Mouse (Mus musculus) Patski (cell line): ENCODE data around the gene Gm3448. TPM values are rescaled to one million over a fixed set of nuclear protein-coding genes. Genes with fewer than 3 reads are reported as not detected.
"Not testable (repeated sequence)": the region's sequence is repeated elsewhere in the genome, so short reads cannot be mapped to it uniquely, and the experiment has no call there.

Experiments
- ATAC-seq: fragments of 100-300 bp; one replicate; pipeline ENCODE4 v1.8.0; 2021
- CTCF ChIA-PET: fragments of 350-600 bp; sonication (Branson Sonifier 250); formaldehyde crosslinking; loops from one replicate; lab custom pipeline; 2022; ENCODE audit warnings: inconsistent platforms; lab: Charles Lee
- POLR2A ChIA-PET: fragments of 350-600 bp; sonication (Branson Sonifier 250); formaldehyde crosslinking; loops from one replicate; lab custom pipeline; 2022; ENCODE audit warnings: antibody characterized with exemption, inconsistent platforms; lab: Charles Lee
- DNase-seq: peaks from one replicate; pipeline ENCODE4 v3.0.0-alpha.2; 2011; ENCODE audit warnings: low read depth, low spot score
- H3K27me3 ChIP-seq: fragments of 371-371 bp; one replicate; pipeline ENCODE4 v1.5.1; 2021
- CTCF ChIP-seq: fragments of 100-300 bp; IDR thresholded peaks from one replicate; pipeline ENCODE4 v1.5.1; 2021
- in situ Hi-C: fragments of 300-500 bp; cut with MboI; formaldehyde crosslinking; loops from 3 replicates; pipeline ENCODE4 v1.11.1; 2018; ENCODE audit warnings: low pct_unique_long_range_greater_than_20kb, mixed read lengths
- polyA plus RNA-seq: library from polyadenylated mRNA; unstranded; gene quantifications from one replicate; pipeline ENCODE4 v1.2.3, GENCODE M21; 2021

Gm3448 gene
- polyA plus RNA-seq, 1 experiment from 2014 or later: 1.5 TPM

GRCm38 (mm10) chr17:15066911-15067310 lies 25.6 kb upstream of the Gm3448 start:
- in situ Hi-C loops: loop anchor here (25.0 kb wide), 2 partner anchors 320 to 645 kb away; partner anchors contain the start of genes Chd1, Dll1 and Fam120b
- POLR2A ChIA-PET: interaction anchor here (0.6 to 1.9 kb wide), 2 partner anchors 35 to 310 kb away, joined by 3 to 5 read pairs; no protein-coding TSS in a partner anchor
- no peak for ATAC-seq
- no peak for TF ChIP-seq CTCF
- DNase-seq: no peak
- CTCF ChIA-PET: interaction anchor here (1.2 to 4.0 kb wide), 6 partner anchors 22 to 400 kb away, joined by 3 to 40 read pairs (median 10); partner anchors contain the start of genes Dll1 and Fam120b
- H3K27me3 ChIP-seq: no peaks in the 10 kb centered on the region

- ATAC-seq (no peak), DNase-seq (no peak)
- no peak for TF ChIP-seq CTCF
- CTCF ChIA-PET: interaction anchor here (1.0 to 4.0 kb wide), 10 partner anchors 10 to 401 kb away, joined by 3 to 40 read pairs (median 7); partner anchors contain the start of genes Dll1 and Fam120b
- POLR2A ChIA-PET: interaction anchor here (0.6 kb wide), 1 partner anchor 311 kb away, joined by 3 read pairs; no protein-coding TSS in a partner anchor
- in situ Hi-C loops: loop anchor here (25.0 kb wide), 2 partner anchors 321 to 646 kb away; partner anchors contain the start of genes Chd1, Dll1 and Fam120b
- H3K27me3 ChIP-seq: no peaks in the 10 kb centered on the region
These were observed 24.7 kb upstream of the Gm3448 start for GRCm38 (mm10) chr17:15066066-15066465.

- DNase-seq (peak; percentile 22), ATAC-seq (peak; percentile 51)
- H3K27me3 ChIP-seq: no peaks in the 10 kb centered on the region
- ChIA-PET CTCF (interaction anchor here (0.6 to 4.0 kb wide), 13 partner anchors 9 to 402 kb away, joined by 3 to 40 read pairs (median 5); partner anchors contain the start of genes Dll1 and Fam120b), POLR2A (interaction anchor here (0.6 to 0.8 kb wide), 2 partner anchors 308 to 312 kb away, joined by 3 read pairs; no protein-coding TSS in a partner anchor)
- in situ Hi-C loops: loop anchor here (25.0 kb wide), 2 partner anchors 322 to 647 kb away; partner anchors contain the start of genes Chd1, Dll1 and Fam120b
- peak; percentile 91 for TF ChIP-seq CTCF
These were observed 24.2 kb upstream of the Gm3448 start for GRCm38 (mm10) chr17:15065391-15066024.

- POLR2A ChIA-PET: no interaction called here
- CTCF ChIA-PET: no interaction called here
- ATAC-seq: no peak
- no peak for DNase-seq
- no peaks in the 10 kb centered on the region for H3K27me3 ChIP-seq
- TF ChIP-seq CTCF: no peak
- in situ Hi-C loops: loop anchor here (25.0 kb wide), 2 partner anchors 327 to 652 kb away; partner anchors contain the start of genes Chd1, Dll1 and Fam120b
These were observed 19.0 kb upstream of the Gm3448 start for GRCm38 (mm10) chr17:15060356-15060755.

GRCm38 (mm10) chr17:15059646-15060045 lies 18.3 kb upstream of the Gm3448 start:
- ATAC-seq (no peak), DNase-seq (no peak)
- no peaks in the 10 kb centered on the region for H3K27me3 ChIP-seq
- POLR2A ChIA-PET: no interaction called here
- CTCF ChIA-PET: no interaction called here
- TF ChIP-seq CTCF: no peak
- in situ Hi-C loops: loop anchor here (25.0 kb wide), 2 partner anchors 328 to 653 kb away; partner anchors contain the start of genes Chd1, Dll1 and Fam120b

- no peak for TF ChIP-seq CTCF
- ATAC-seq: no peak
- DNase-seq: no peak
- H3K27me3 ChIP-seq: no peaks in the 10 kb centered on the region
- ChIA-PET POLR2A (interaction anchor here (0.9 kb wide), 1 partner anchor 331 kb away, joined by 3 read pairs; no protein-coding TSS in a partner anchor), CTCF (interaction anchor here (1.4 kb wide), 1 partner anchor 400 kb away, joined by 3 read pairs; no protein-coding TSS in a partner anchor)
- in situ Hi-C loops: loop anchor here (25.0 kb wide), 2 partner anchors 329 to 654 kb away; partner anchors contain the start of genes Chd1, Dll1 and Fam120b
These were observed 16.8 kb upstream of the Gm3448 start for GRCm38 (mm10) chr17:15058161-15058591.

GRCm38 (mm10) chr17:15055925-15056324 lies 14.6 kb upstream of the Gm3448 start:
- ChIA-PET CTCF (interaction anchor here (1.7 kb wide), 1 partner anchor 10 kb away, joined by 7 read pairs; no protein-coding TSS in a partner anchor), POLR2A (no interaction called here)
- TF ChIP-seq CTCF: no peak
- ATAC-seq (no peak), DNase-seq (no peak)
- in situ Hi-C loops: loop anchor here (25.0 kb wide), 2 partner anchors 331 to 656 kb away; partner anchors contain the start of genes Chd1, Dll1 and Fam120b
- H3K27me3 ChIP-seq: no peaks in the 10 kb centered on the region

GRCm38 (mm10) chr17:15053829-15054200 lies 12.5 kb upstream of the Gm3448 start:
- H3K27me3 ChIP-seq, DNase-seq, POLR2A ChIA-PET, CTCF ChIA-PET, ATAC-seq: not testable (repeated sequence)
- in situ Hi-C loops: loop anchor here (25.0 kb wide), 2 partner anchors 333 to 658 kb away; partner anchors contain the start of genes Chd1, Dll1 and Fam120b

GRCm38 (mm10) chr17:15053183-15053828 lies 12.0 kb upstream of the Gm3448 start:
- H3K27me3 ChIP-seq, ATAC-seq, CTCF ChIA-PET, POLR2A ChIA-PET, DNase-seq: not testable (repeated sequence)
- in situ Hi-C loops: loop anchor here (25.0 kb wide), 2 partner anchors 334 to 659 kb away; partner anchors contain the start of genes Chd1, Dll1 and Fam120b

- in situ Hi-C loops: loop anchor here (25.0 kb wide), 2 partner anchors 335 to 660 kb away; partner anchors contain the start of genes Chd1, Dll1 and Fam120b
- peak; percentile 37 for ATAC-seq
- H3K27me3 ChIP-seq, CTCF ChIA-PET, DNase-seq, POLR2A ChIA-PET: not testable (repeated sequence)
These were observed 11.4 kb upstream of the Gm3448 start for GRCm38 (mm10) chr17:15052766-15053165.

GRCm38 (mm10) chr17:15050338-15050737 lies 9.0 kb upstream of the Gm3448 start:
- CTCF ChIA-PET, H3K27me3 ChIP-seq, POLR2A ChIA-PET, ATAC-seq, DNase-seq: not testable (repeated sequence)
- in situ Hi-C loops: loop anchor here (25.0 kb wide), 2 partner anchors 337 to 662 kb away; partner anchors contain the start of genes Chd1, Dll1 and Fam120b

- H3K27me3 ChIP-seq, CTCF ChIA-PET, POLR2A ChIA-PET, in situ Hi-C loops, DNase-seq: not testable (repeated sequence)
- ATAC-seq: peak; percentile 69
These were observed 882 bp downstream of the Gm3448 start for GRCm38 (mm10) chr17:15040455-15040854.

GRCm38 (mm10) chr17:15031414-15031813 lies 9.9 kb downstream of the Gm3448 start:
- DNase-seq, POLR2A ChIA-PET, ATAC-seq, H3K27me3 ChIP-seq, in situ Hi-C loops, CTCF ChIA-PET: not testable (repeated sequence)
